19 mouse cellular contexts compared by ENCODE assay signal in the genomic region with DNA sequence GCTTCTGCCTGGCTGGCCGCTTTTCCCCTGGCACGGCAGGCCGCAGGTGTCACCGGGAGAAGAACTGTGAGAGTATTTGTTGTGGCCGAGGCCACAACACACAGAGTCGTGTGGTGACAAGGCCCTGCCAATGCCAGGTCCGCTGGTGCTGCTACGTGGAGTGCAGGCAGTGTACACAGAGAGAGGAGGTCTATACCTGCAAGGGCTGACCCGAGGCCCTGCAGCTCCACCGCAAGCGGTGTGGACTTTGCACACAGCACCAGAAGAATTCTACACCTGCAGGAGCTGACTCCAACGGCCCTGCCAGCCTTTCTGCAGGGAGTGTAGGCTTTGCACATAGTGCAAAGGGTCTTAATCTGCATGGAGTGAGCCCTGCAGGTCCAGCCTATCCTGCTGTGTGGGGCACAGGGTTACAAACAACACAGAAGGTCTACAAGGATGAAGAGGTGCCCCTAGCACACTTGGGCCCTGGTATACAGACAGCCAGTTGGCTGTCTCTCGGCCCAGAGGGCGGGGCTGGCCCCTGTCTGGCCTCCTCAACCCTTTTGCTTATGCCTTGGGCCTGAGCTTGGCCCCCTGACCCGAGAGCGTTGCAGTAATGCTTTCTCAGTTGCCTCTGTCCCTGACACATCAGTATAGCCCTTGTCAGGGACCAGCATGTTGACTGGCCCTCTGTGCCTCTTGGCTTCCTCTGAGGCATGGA. TPM values are rescaled to one million over a fixed set of nuclear protein-coding genes. Genes with fewer than 3 reads are reported as not detected.
"Had no signal": no experiment of that assay in that cellular context is flagged by ENCODE, and none has a peak within 500 bp of the region (broad histone marks: within the 10 kb centered on the region; RNA-seq: fewer than 3 reads in every experiment).

No protein-coding gene starts in this region.

- H3K36me3 ChIP-seq: liver, embryonic 12.5 days; midbrain, embryonic 12.5 days; neural tube, embryonic 15.5 days had no signal

- ATAC-seq: liver, embryonic 12.5 days had no signal

- H3K9ac ChIP-seq: limb, embryonic 15.5 days; liver, embryonic 12.5 days; lung, embryonic 14.5 days; midbrain, embryonic 12.5 days; neural tube, embryonic 15.5 days had no signal

- H3K9me3 ChIP-seq: limb, embryonic 15.5 days; liver, embryonic 12.5 days; megakaryocyte, embryonic 14.5 days; midbrain, embryonic 12.5 days; neural tube, embryonic 15.5 days had no signal

- H3K4me1 ChIP-seq: liver, embryonic 12.5 days; megakaryocyte, embryonic 14.5 days had no signal

- H3K27me3 ChIP-seq: neural tube, embryonic 15.5 days had no signal

- H3K4me3 ChIP-seq: left cerebral cortex, adult 2 months; limb, embryonic 15.5 days; liver, embryonic 12.5 days; megakaryocyte, embryonic 14.5 days; midbrain, embryonic 12.5 days; myocyte; neural tube, embryonic 15.5 days had no signal

- H3K4me2 ChIP-seq: limb, embryonic 15.5 days; liver, embryonic 12.5 days; lung, embryonic 14.5 days; midbrain, embryonic 12.5 days; neural tube, embryonic 15.5 days had no signal

- DNase-seq: right cerebral cortex, adult 18-20 months; right cerebral cortex, postnatal 25 days had no signal

- H3K27ac ChIP-seq: limb, embryonic 15.5 days; liver, embryonic 12.5 days; midbrain, embryonic 12.5 days; neural tube, embryonic 15.5 days had no signal

RNA-seq across cellular contexts. Expression of a gene that starts 40.8 kb away (rescaled TPM):
- total RNA-seq: left cerebral cortex, adult 2 months; left cerebral cortex, postnatal 25 days had no signal
- polyA plus RNA-seq: kidney, embryonic 14.5 days; liver, embryonic 12.5 days; liver, embryonic 16.5 days; lung, embryonic 14.5 days; midbrain, postnatal 0 days; myocyte; small intestine, adult 2 months had no signal

RNA-seq across cellular contexts. Expression of a gene that starts 44.1 kb away (rescaled TPM):
- total RNA-seq: layer of hippocampus, postnatal 25 days; left cerebral cortex, adult 2 months; left cerebral cortex, postnatal 25 days; midbrain, postnatal 0 days had no signal
- polyA plus RNA-seq: kidney, embryonic 14.5 days; limb, embryonic 11.5 days; liver, embryonic 12.5 days; liver, embryonic 16.5 days; lung, embryonic 14.5 days; midbrain, postnatal 0 days; myocyte; neural tube, embryonic 11.5 days; neural tube, embryonic 15.5 days; small intestine, adult 2 months; thymus, postnatal 0 days had no signal
